Mouse (Mus musculus): ENCODE data around the gene Tctex1d4.

GRCm38 (mm10) chr4:117139217-117139612 is 12.6 kb downstream of the Tctex1d4 start:
- TF ChIP-seq NRF1 (IDR thresholded peaks at IDR 0.05; ENCODE audit: insufficient read depth, low read depth, low read length, poor library complexity, severe bottlenecking) = no peak
- no peak for TF ChIP-seq JUND (IDR thresholded peaks at IDR 0.05; ENCODE audit: low read depth, low read length)

All from MEL (cell line).